Mouse (Mus musculus) MEL (cell line): ENCODE results near the gene Rab7b. TPM values are rescaled to one million over a fixed set of nuclear protein-coding genes. Genes with fewer than 3 reads are reported as not detected.
A peak's percentile ranks its signal among the peaks of the same experiment; 100 is the strongest.

Source experiments
- DNase-seq: peaks from one replicate; pipeline ENCODE4 v3.0.0; 2011; ENCODE audit warnings: low read depth, low spot score
- H3K27ac ChIP-seq: 2 replicates; pipeline ENCODE4 v1.5.1; 2012; ENCODE audit warnings: low read depth, mild to moderate bottlenecking, control low read depth, low read length, moderate library complexity; ENCODE audit not compliant: control insufficient read depth
- H3K27me3 ChIP-seq, 2 experiments: fragments of 150-350 bp in 1 of 2; sonication (generic) in 1 of 2; 2 replicates each; pipeline ENCODE4 v1.6.1; 2012; ENCODE audit warnings: low read length in 2 of 2, mild to moderate bottlenecking in 2 of 2, improper control_type of control experiment in 1 of 2, moderate library complexity in 1 of 2; ENCODE audit not compliant: insufficient read depth in 2 of 2, control insufficient read depth in 1 of 2
- H3K36me3 ChIP-seq, 2 experiments: 2 replicates each; pipeline ENCODE4 v1.6.1; 2012 to 2014; ENCODE audit warnings: low read length in 2 of 2, improper control_type of control experiment in 1 of 2, inconsistent platforms in 1 of 2, mild to moderate bottlenecking in 1 of 2; ENCODE audit not compliant: insufficient read depth in 2 of 2, control insufficient read depth in 1 of 2
- H3K4me1 ChIP-seq, 2 experiments: fragments of 150-350 bp in 1 of 2; sonication (generic) in 1 of 2; 2 replicates each; pipeline ENCODE4 v1.6.1; 2012; ENCODE audit warnings: low read length in 2 of 2, improper control_type of control experiment in 1 of 2, mild to moderate bottlenecking in 1 of 2; ENCODE audit not compliant: insufficient read depth in 2 of 2, control insufficient read depth in 1 of 2
- H3K4me3 ChIP-seq, 2 experiments: fragments of 150-350 bp in 1 of 2; sonication (generic) in 1 of 2; 2 replicates each; pipeline ENCODE4 v1.5.1; 2012; ENCODE audit warnings: low read depth in 2 of 2, low read length in 2 of 2, mild to moderate bottlenecking in 2 of 2, moderate library complexity in 2 of 2, control low read depth in 1 of 2, improper control_type of control experiment in 1 of 2; ENCODE audit not compliant: control insufficient read depth in 1 of 2, insufficient read depth in 1 of 2
- H3K79me2 ChIP-seq: 2 replicates; pipeline ENCODE4 v1.6.1; 2012; ENCODE audit warnings: mild to moderate bottlenecking, low read length, moderate library complexity; ENCODE audit not compliant: control insufficient read depth, poor library complexity, insufficient read depth
- H3K9ac ChIP-seq: 2 replicates; pipeline ENCODE4 v1.6.1; 2012; ENCODE audit warnings: low read depth, mild to moderate bottlenecking, control low read depth, low read length, moderate library complexity; ENCODE audit not compliant: control insufficient read depth, poor library complexity, severe bottlenecking
- H3K9me3 ChIP-seq: fragments of 150-350 bp; sonication (generic); replicated peaks from 2 replicates; pipeline ENCODE4 v1.6.1; 2012; ENCODE audit warnings: mild to moderate bottlenecking, low read length, improper control_type of control experiment, moderate library complexity; ENCODE audit not compliant: insufficient read depth
- CHD2 ChIP-seq: IDR thresholded peaks from 2 replicates; pipeline ENCODE4 v1.6.1; 2011; ENCODE audit warnings: low read length, improper control_type of control experiment
- CTCF ChIP-seq, 3 experiments: IDR thresholded peaks in 2 of 3; conservative IDR thresholded peaks in 1 of 3; 2 replicates each; pipeline ENCODE4 v1.5.1; 2011 to 2012; ENCODE audit warnings: low read length in 3 of 3, low read depth in 2 of 3, mild to moderate bottlenecking in 2 of 3, improper control_type of control experiment in 1 of 3, inconsistent platforms in 1 of 3, mixed read lengths in 1 of 3, moderate library complexity in 1 of 3; ENCODE audit not compliant: control insufficient read depth in 1 of 3, insufficient read depth in 1 of 3, poor library complexity in 1 of 3, severe bottlenecking in 1 of 3
- ELF1 ChIP-seq: IDR thresholded peaks from 2 replicates; pipeline ENCODE4 v1.6.1; 2014; ENCODE audit warnings: low read depth, mild to moderate bottlenecking, inconsistent platforms, low read length, improper control_type of control experiment, moderate library complexity
- ETS1 ChIP-seq: IDR thresholded peaks from 2 replicates; pipeline ENCODE4 v1.6.1; 2012; ENCODE audit warnings: low read depth, mild to moderate bottlenecking, inconsistent platforms, low read length, improper control_type of control experiment, moderate library complexity
- GABPA ChIP-seq: IDR thresholded peaks from 2 replicates; pipeline ENCODE4 v1.6.1; 2012; ENCODE audit warnings: low read depth, mild to moderate bottlenecking, inconsistent platforms, low read length, improper control_type of control experiment, moderate library complexity
- KAT2A ChIP-seq: conservative IDR thresholded peaks from 2 replicates; pipeline ENCODE4 v1.6.1; 2012; ENCODE audit warnings: low read depth, low read length, improper control_type of control experiment, inconsistent platforms
- MAX ChIP-seq: IDR thresholded peaks from 2 replicates; pipeline ENCODE4 v1.6.1; 2011; ENCODE audit warnings: low read length, improper control_type of control experiment
- MEF2A ChIP-seq: IDR thresholded peaks from 2 replicates; pipeline ENCODE4 v1.6.1; 2014; ENCODE audit warnings: low read depth, mild to moderate bottlenecking, inconsistent platforms, low read length, improper control_type of control experiment; ENCODE audit not compliant: poor library complexity, insufficient replicate concordance, severe bottlenecking; ENCODE audit errors: extremely low read depth
- MYC ChIP-seq: IDR thresholded peaks from 2 replicates; pipeline ENCODE4 v1.6.1; 2011; ENCODE audit warnings: low read depth, mild to moderate bottlenecking, low read length, improper control_type of control experiment, moderate library complexity
- NRF1 ChIP-seq: IDR thresholded peaks from 2 replicates; pipeline ENCODE4 v1.6.1; 2014; ENCODE audit warnings: low read depth, mild to moderate bottlenecking, inconsistent platforms, low read length, improper control_type of control experiment, moderate library complexity; ENCODE audit not compliant: poor library complexity, insufficient read depth, severe bottlenecking
- POLR2AphosphoS5 ChIP-seq: IDR thresholded peaks from 2 replicates; pipeline ENCODE4 v1.6.1; 2012; ENCODE audit warnings: low read depth, borderline replicate concordance, mild to moderate bottlenecking, inconsistent platforms, low read length, moderate library complexity, mixed read lengths
- TCF12 ChIP-seq: IDR thresholded peaks from 2 replicates; pipeline ENCODE4 v1.6.1; 2014; ENCODE audit warnings: low read depth, mild to moderate bottlenecking, inconsistent platforms, low read length, improper control_type of control experiment, moderate library complexity
- ZKSCAN1 ChIP-seq: IDR thresholded peaks from 2 replicates; pipeline ENCODE4 v1.6.1; 2012; ENCODE audit warnings: low read depth, mild to moderate bottlenecking, inconsistent platforms, low read length, improper control_type of control experiment, moderate library complexity
- polyA plus RNA-seq, 2 experiments: library from polyadenylated mRNA; stranded (reverse) in 1 of 2; unstranded in 1 of 2; fragments of >175 nt in 1 of 2; fragments of >200 nt in 1 of 2; gene quantifications; 2 replicates each; pipeline versions ENCODE4 v1.2.1 to v1.2.4; 2012; ENCODE audit warnings: low replicate concordance in 2 of 2, low read depth in 1 of 2; ENCODE audit not compliant: insufficient read length in 2 of 2, insufficient read depth in 1 of 2, missing spikeins in 1 of 2
- total RNA-seq: library from RNA; depleted of rRNA; stranded (reverse); fragments of 300-350 nt; gene quantifications from 2 replicates; pipeline ENCODE4 v1.2.3, GENCODE M21; 2012

Rab7b gene
- total and polyA plus RNA-seq, 3 experiments, result 0.21 to 0.23 TPM; not detected in 1

- H3K9ac ChIP-seq, result no peak overlapping the region
- H3K4me1 ChIP-seq, result no peaks in the 10 kb centered on the region
- H3K36me3 ChIP-seq, result 0 out of 4 replicates have a peak, but pooled peaks cover 0 to 2% of the 10 kb centered on the region in 2 experiments
- no peak for TF ChIP-seq ELF1
- no peak for TF ChIP-seq ETS1
- no peak for TF ChIP-seq TCF12
- no peak for TF ChIP-seq ZKSCAN1
- no peaks in the 10 kb centered on the region for H3K79me2 ChIP-seq
- H3K27me3 ChIP-seq, result no peaks in the 10 kb centered on the region
- H3K27ac ChIP-seq, result no peak overlapping the region
- no peak for DNase-seq
- H3K4me3 ChIP-seq, result no peak overlapping the region
- H3K9me3 ChIP-seq, result no peaks in the 10 kb centered on the region
These were observed 8.9 kb upstream of the Rab7b start for GRCm38 (mm10) chr1:131679644-131680043.

GRCm38 (mm10) chr1:131687739-131688138 lies 756 bp upstream of the Rab7b start:
- Histone ChIP-seq H3K36me3 (no peaks in the 10 kb centered on the region), H3K4me3 (no peak overlapping the region), H3K4me1 (0 out of 4 replicates have a peak, but pooled peaks cover 0 to 10% of the 10 kb centered on the region in 2 experiments), H3K9ac (no peak overlapping the region), H3K79me2 (no peaks in the 10 kb centered on the region), H3K9me3 (no peaks in the 10 kb centered on the region), H3K27ac (no peak overlapping the region), H3K27me3 (no peaks in the 10 kb centered on the region; a peak in 1 of 4 replicates)
- TF ChIP-seq NRF1 (no peak), CTCF (IDR thresholded peaks at IDR 0.05 in 2 of 3, conservative IDR thresholded peaks at IDR 0.05 in 1 of 3; ENCODE audit: control insufficient read depth in 1 of 3, insufficient read depth in 1 of 3, low read depth in 2 of 3, low read length in 3 of 3, poor library complexity in 1 of 3, severe bottlenecking in 1 of 3) (no peak), GABPA (no peak), POLR2AphosphoS5 (peak; percentile 87; the same call in 1 of the 2 replicates), KAT2A (no peak), CHD2 (no peak)
- no peak for DNase-seq

GRCm38 (mm10) chr1:131689016-131689415 lies 521 bp downstream of the Rab7b start:
- no peaks in the 10 kb centered on the region for H3K36me3 ChIP-seq
- no peak overlapping the region for H3K27ac ChIP-seq
- no peak overlapping the region for H3K9ac ChIP-seq
- DNase-seq, result no peak
- TF ChIP-seq MAX, result no peak
- no peak for TF ChIP-seq MEF2A
- no peak for TF ChIP-seq MYC
- TF ChIP-seq KAT2A, result no peak
- no peaks in the 10 kb centered on the region for H3K79me2 ChIP-seq
- H3K27me3 ChIP-seq, result no peaks in the 10 kb centered on the region; a peak in 1 of 4 replicates
- H3K4me3 ChIP-seq, result no peak overlapping the region
- H3K9me3 ChIP-seq, result no peaks in the 10 kb centered on the region
- H3K4me1 ChIP-seq, result 0 out of 4 replicates have a peak, but pooled peaks cover 0 to 10% of the 10 kb centered on the region in 2 experiments
